Mouse (Mus musculus): ENCODE data around the gene Slc6a15.

Gene Slc6a15

GRCm38 (mm10) chr10:103367371-103368295, at the start of gene Slc6a15:
Gene Slc6a15, plus strand, starts transcription at chr10:103367783.
- in situ Hi-C loops (cut with MboI; ENCODE audit: low pct_unique_long_range_greater_than_20kb in 1 of 2, low sequenced_read_pairs in 2 of 2, unreplicated experiment in 1 of 2) = no loop called here

GRCm38 (mm10) chr10:103321941-103322340, 45.6 kb upstream of the Slc6a15 start:
- in situ Hi-C loops (cut with MboI; ENCODE audit: low pct_unique_long_range_greater_than_20kb in 1 of 2, low sequenced_read_pairs in 2 of 2, unreplicated experiment in 1 of 2) = no loop called here

- in situ Hi-C loops (cut with MboI; ENCODE audit: low pct_unique_long_range_greater_than_20kb in 1 of 2, low sequenced_read_pairs in 2 of 2, unreplicated experiment in 1 of 2) = no loop called here
Measured at GRCm38 (mm10) chr10:103323386-103323785, 44.2 kb upstream of the Slc6a15 start.

GRCm38 (mm10) chr10:103334306-103334705, 33.3 kb upstream of the Slc6a15 start:
- in situ Hi-C loops (cut with MboI; ENCODE audit: low pct_unique_long_range_greater_than_20kb in 1 of 2, low sequenced_read_pairs in 2 of 2, unreplicated experiment in 1 of 2) = no loop called here

- in situ Hi-C loops (cut with MboI; ENCODE audit: low pct_unique_long_range_greater_than_20kb in 1 of 2, low sequenced_read_pairs in 2 of 2, unreplicated experiment in 1 of 2) = no loop called here
Measured at GRCm38 (mm10) chr10:103339928-103340327, 27.7 kb upstream of the Slc6a15 start.

- in situ Hi-C loops (cut with MboI; ENCODE audit: low pct_unique_long_range_greater_than_20kb in 1 of 2, low sequenced_read_pairs in 2 of 2, unreplicated experiment in 1 of 2) = no loop called here
Measured at GRCm38 (mm10) chr10:103346797-103347196, 20.8 kb upstream of the Slc6a15 start.

GRCm38 (mm10) chr10:103368296-103369080, 905 bp downstream of the Slc6a15 start:
- in situ Hi-C loops (cut with MboI; ENCODE audit: low pct_unique_long_range_greater_than_20kb in 1 of 2, low sequenced_read_pairs in 2 of 2, unreplicated experiment in 1 of 2) = no loop called here

- in situ Hi-C loops (cut with MboI; ENCODE audit: low pct_unique_long_range_greater_than_20kb in 1 of 2, low sequenced_read_pairs in 2 of 2, unreplicated experiment in 1 of 2) = no loop called here
Measured at GRCm38 (mm10) chr10:103369081-103369420, 1.5 kb downstream of the Slc6a15 start.

- in situ Hi-C loops (cut with MboI; ENCODE audit: low pct_unique_long_range_greater_than_20kb in 1 of 2, low sequenced_read_pairs in 2 of 2, unreplicated experiment in 1 of 2) = loop anchor here (5.0 to 10.0 kb wide), 2 partner anchors 147 to 150 kb away; no protein-coding TSS in a partner anchor
Measured at GRCm38 (mm10) chr10:103402171-103402570, 34.6 kb downstream of the Slc6a15 start.

- in situ Hi-C loops (cut with MboI; ENCODE audit: low pct_unique_long_range_greater_than_20kb in 1 of 2, low sequenced_read_pairs in 2 of 2, unreplicated experiment in 1 of 2) = no loop called here
Measured at GRCm38 (mm10) chr10:103427717-103428116, 60.1 kb downstream of the Slc6a15 start.

- in situ Hi-C loops (cut with MboI; ENCODE audit: low pct_unique_long_range_greater_than_20kb in 1 of 2, low sequenced_read_pairs in 2 of 2, unreplicated experiment in 1 of 2) = no loop called here
Measured at GRCm38 (mm10) chr10:103442588-103442987, 75.0 kb downstream of the Slc6a15 start.

- in situ Hi-C loops (cut with MboI; ENCODE audit: low pct_unique_long_range_greater_than_20kb in 1 of 2, low sequenced_read_pairs in 2 of 2, unreplicated experiment in 1 of 2) = no loop called here
Measured at GRCm38 (mm10) chr10:103443070-103443469, 75.5 kb downstream of the Slc6a15 start.

- in situ Hi-C loops (cut with MboI; ENCODE audit: low pct_unique_long_range_greater_than_20kb in 1 of 2, low sequenced_read_pairs in 2 of 2, unreplicated experiment in 1 of 2) = no loop called here
Measured at GRCm38 (mm10) chr10:103448340-103448739, 80.8 kb downstream of the Slc6a15 start.

GRCm38 (mm10) chr10:103457896-103458295, 90.3 kb downstream of the Slc6a15 start:
- in situ Hi-C loops (cut with MboI; ENCODE audit: low pct_unique_long_range_greater_than_20kb in 1 of 2, low sequenced_read_pairs in 2 of 2, unreplicated experiment in 1 of 2) = no loop called here
